Mouse (Mus musculus): ENCODE results near the gene Cyp2s1. TPM values are rescaled to one million over a fixed set of nuclear protein-coding genes. Genes with fewer than 3 reads are reported as not detected.

Gene Cyp2s1
- polyA plus RNA-seq (2012; rRNA removed), result 4.1 and 4.9 TPM in 2 replicates

GRCm38 (mm10) chr7:25816241-25816919 lies at the start of gene Cyp2s1:
Gene Cyp2s1, minus strand, starts transcription at chr7:25816913.
- TF ChIP-seq POLR2A (IDR thresholded peaks at IDR 0.05; ENCODE audit: extremely low read depth, insufficient read depth, low read length), result no peak
- TF ChIP-seq CTCF (IDR thresholded peaks at IDR 0.05; ENCODE audit: extremely low read depth, insufficient read depth, low read length), result no peak
- H3K27ac ChIP-seq (ENCODE audit: insufficient read depth, low read length), result no peak within 1 kb of the TSS
- no peaks in the 10 kb centered on the region for H3K4me1 ChIP-seq (ENCODE audit: control insufficient read depth, insufficient read depth, low read length)
- H3K4me3 ChIP-seq (ENCODE audit: insufficient read depth, low read length), result peak within 1 kb of the TSS; percentile 60

- Histone ChIP-seq H3K27ac (ENCODE audit: insufficient read depth, low read length) (no peak overlapping the region), H3K4me1 (ENCODE audit: control insufficient read depth, insufficient read depth, low read length) (no peaks in the 10 kb centered on the region), H3K4me3 (ENCODE audit: insufficient read depth, low read length) (no peak overlapping the region)
- TF ChIP-seq POLR2A (IDR thresholded peaks at IDR 0.05; ENCODE audit: extremely low read depth, insufficient read depth, low read length) (no peak), CTCF (IDR thresholded peaks at IDR 0.05; ENCODE audit: extremely low read depth, insufficient read depth, low read length) (no peak)
Observed at GRCm38 (mm10) chr7:25864861-25865260, 48.1 kb upstream of the Cyp2s1 start.

- TF ChIP-seq POLR2A (IDR thresholded peaks at IDR 0.05; ENCODE audit: extremely low read depth, insufficient read depth, low read length) (no peak), CTCF (IDR thresholded peaks at IDR 0.05; ENCODE audit: extremely low read depth, insufficient read depth, low read length) (no peak)
- Histone ChIP-seq H3K4me3 (ENCODE audit: insufficient read depth, low read length) (no peak overlapping the region), H3K27ac (ENCODE audit: insufficient read depth, low read length) (no peak overlapping the region), H3K4me1 (ENCODE audit: control insufficient read depth, insufficient read depth, low read length) (no peaks in the 10 kb centered on the region)
Observed at GRCm38 (mm10) chr7:25863756-25864155, 47.0 kb upstream of the Cyp2s1 start.

- Histone ChIP-seq H3K27ac (ENCODE audit: insufficient read depth, low read length) (no peak overlapping the region), H3K4me1 (ENCODE audit: control insufficient read depth, insufficient read depth, low read length) (no peaks in the 10 kb centered on the region), H3K4me3 (ENCODE audit: insufficient read depth, low read length) (no peak overlapping the region)
- TF ChIP-seq POLR2A (IDR thresholded peaks at IDR 0.05; ENCODE audit: extremely low read depth, insufficient read depth, low read length) (no peak), CTCF (IDR thresholded peaks at IDR 0.05; ENCODE audit: extremely low read depth, insufficient read depth, low read length) (no peak)
Observed at GRCm38 (mm10) chr7:25862365-25862764, 45.7 kb upstream of the Cyp2s1 start.

- TF ChIP-seq CTCF (IDR thresholded peaks at IDR 0.05; ENCODE audit: extremely low read depth, insufficient read depth, low read length) (no peak), POLR2A (IDR thresholded peaks at IDR 0.05; ENCODE audit: extremely low read depth, insufficient read depth, low read length) (no peak)
- no peak overlapping the region for H3K27ac ChIP-seq (ENCODE audit: insufficient read depth, low read length)
- H3K4me1 ChIP-seq (ENCODE audit: control insufficient read depth, insufficient read depth, low read length), result no peaks in the 10 kb centered on the region
- no peak overlapping the region for H3K4me3 ChIP-seq (ENCODE audit: insufficient read depth, low read length)
Observed at GRCm38 (mm10) chr7:25859962-25860870, 43.5 kb upstream of the Cyp2s1 start.

GRCm38 (mm10) chr7:25855082-25855481 lies 38.4 kb upstream of the Cyp2s1 start:
- no peak overlapping the region for H3K27ac ChIP-seq (ENCODE audit: insufficient read depth, low read length)
- TF ChIP-seq POLR2A (IDR thresholded peaks at IDR 0.05; ENCODE audit: extremely low read depth, insufficient read depth, low read length), result no peak
- peak; percentile 56 for TF ChIP-seq CTCF (IDR thresholded peaks at IDR 0.05; ENCODE audit: extremely low read depth, insufficient read depth, low read length)
- no peaks in the 10 kb centered on the region for H3K4me1 ChIP-seq (ENCODE audit: control insufficient read depth, insufficient read depth, low read length)
- H3K4me3 ChIP-seq (ENCODE audit: insufficient read depth, low read length), result no peak overlapping the region

GRCm38 (mm10) chr7:25848444-25848812 lies 31.7 kb upstream of the Cyp2s1 start:
- Histone ChIP-seq H3K4me1 (ENCODE audit: control insufficient read depth, insufficient read depth, low read length) (no peaks in the 10 kb centered on the region), H3K4me3 (ENCODE audit: insufficient read depth, low read length) (peak overlapping the region; percentile 16; the same call in 1 of the 2 replicates), H3K27ac (ENCODE audit: insufficient read depth, low read length) (no peak overlapping the region)
- no peak for TF ChIP-seq POLR2A (IDR thresholded peaks at IDR 0.05; ENCODE audit: extremely low read depth, insufficient read depth, low read length)
- no peak for TF ChIP-seq CTCF (IDR thresholded peaks at IDR 0.05; ENCODE audit: extremely low read depth, insufficient read depth, low read length)

GRCm38 (mm10) chr7:25847722-25848443 lies 31.2 kb upstream of the Cyp2s1 start:
- no peak overlapping the region for H3K27ac ChIP-seq (ENCODE audit: insufficient read depth, low read length)
- H3K4me1 ChIP-seq (ENCODE audit: control insufficient read depth, insufficient read depth, low read length), result no peaks in the 10 kb centered on the region
- no peak for TF ChIP-seq POLR2A (IDR thresholded peaks at IDR 0.05; ENCODE audit: extremely low read depth, insufficient read depth, low read length)
- peak; percentile 47 for TF ChIP-seq CTCF (IDR thresholded peaks at IDR 0.05; ENCODE audit: extremely low read depth, insufficient read depth, low read length)
- H3K4me3 ChIP-seq (ENCODE audit: insufficient read depth, low read length), result peak overlapping the region; percentile 16; the same call in 1 of the 2 replicates

- no peak for TF ChIP-seq POLR2A (IDR thresholded peaks at IDR 0.05; ENCODE audit: extremely low read depth, insufficient read depth, low read length)
- TF ChIP-seq CTCF (IDR thresholded peaks at IDR 0.05; ENCODE audit: extremely low read depth, insufficient read depth, low read length), result no peak
- H3K4me3 ChIP-seq (ENCODE audit: insufficient read depth, low read length), result no peak overlapping the region
- H3K4me1 ChIP-seq (ENCODE audit: control insufficient read depth, insufficient read depth, low read length), result no peaks in the 10 kb centered on the region
- no peak overlapping the region for H3K27ac ChIP-seq (ENCODE audit: insufficient read depth, low read length)
Observed at GRCm38 (mm10) chr7:25844885-25845284, 28.2 kb upstream of the Cyp2s1 start.

Data from cortical plate, adult 2 months (tissue).